Mouse (Mus musculus) lung, embryonic 16.5 days (tissue): Measurements from ENCODE around the gene Atp11b. TPM values are rescaled to one million over a fixed set of nuclear protein-coding genes. Genes with fewer than 3 reads are reported as not detected.
A peak's percentile ranks its signal among the peaks of the same experiment; 100 is the strongest.

Experiments used
- ATAC-seq: fragments of 200-750 bp; cut with Nextera tagmentation; 2 replicates; pipeline ENCODE4 v1.8.0; 2017; ENCODE audit warnings: low read depth, mild to moderate bottlenecking, moderate library complexity
- H3K27ac ChIP-seq: fragments of 300-500 bp; sonication (generic); 2 replicates; pipeline ENCODE4 v1.5.1; 2014; ENCODE audit warnings: mild to moderate bottlenecking, control low read depth, low read length
- H3K27me3 ChIP-seq: fragments of 300-500 bp; sonication (generic); 2 replicates; pipeline ENCODE4 v1.6.1; 2014; ENCODE audit warnings: low read depth, low read length, mixed read lengths; ENCODE audit not compliant: control insufficient read depth, insufficient read depth
- H3K36me3 ChIP-seq: fragments of 300-500 bp; sonication (generic); 2 replicates; pipeline ENCODE4 v1.6.1; 2014; ENCODE audit warnings: low read length; ENCODE audit not compliant: control insufficient read depth, insufficient read depth
- H3K4me1 ChIP-seq: fragments of 300-500 bp; sonication (generic); replicated peaks from 2 replicates; pipeline ENCODE4 v1.6.1; 2014; ENCODE audit warnings: low read length, mixed read lengths; ENCODE audit not compliant: control insufficient read depth, insufficient read depth
- H3K4me2 ChIP-seq: fragments of 300-500 bp; sonication (generic); 2 replicates; pipeline ENCODE4 v1.6.1; 2014; ENCODE audit warnings: low read depth, low read length, control low read depth
- H3K4me3 ChIP-seq: fragments of 300-500 bp; sonication (generic); 2 replicates; pipeline ENCODE4 v1.5.1; 2014; ENCODE audit warnings: mild to moderate bottlenecking, low read length, control low read depth
- H3K9ac ChIP-seq: fragments of 300-500 bp; sonication (generic); 2 replicates; pipeline ENCODE4 v1.6.1; 2014; ENCODE audit warnings: low read length, control low read depth
- H3K9me3 ChIP-seq: fragments of 300-500 bp; sonication (generic); 2 replicates; pipeline ENCODE4 v1.6.1; 2016; ENCODE audit warnings: low read length; ENCODE audit not compliant: control insufficient read depth
- WGBS: fragments of 180-500 bp; shearing (Covaris S2); extraction: QIAGEN DNeasy Blood & Tissue Kit; methylation state at CpG from one replicate; pipeline ENCODE4 v1.1.7; 2014; 5-methylcytosine and 5-hydroxymethylcytosine counted together
- polyA plus RNA-seq: library from polyadenylated mRNA; unstranded; fragments of >200 nt; fragmentation: Nextera tagmentation; extraction: Ambion mirVana; gene quantifications from 2 replicates; pipeline ENCODE4 v1.2.1, GENCODE M21; 2015

Atp11b gene
- polyA plus RNA-seq, 1 experiment from 2014 or later, result 31.9 TPM

GRCm38 (mm10) chr3:35726936-35727335 is 27.0 kb upstream of the Atp11b start:
- Histone ChIP-seq H3K4me1 (peaks cover 5% of the 10 kb centered on the region; the same call in 1 of the 2 replicates), H3K4me3 (no peak overlapping the region), H3K9me3 (no peaks in the 10 kb centered on the region), H3K36me3 (no peaks in the 10 kb centered on the region), H3K9ac (no peak overlapping the region), H3K27me3 (no peaks in the 10 kb centered on the region), H3K27ac (no peak overlapping the region), H3K4me2 (no peak overlapping the region)
- 63% methylated on average over 1 of the region's 1 CpGs for WGBS
- no peak for ATAC-seq

GRCm38 (mm10) chr3:35729490-35729889 is 24.4 kb upstream of the Atp11b start:
- no peaks in the 10 kb centered on the region for H3K9me3 ChIP-seq
- WGBS, result 8% methylated on average over 6 of the region's 6 CpGs
- H3K9ac ChIP-seq, result no peak overlapping the region
- peaks cover 5% of the 10 kb centered on the region; the same call in 1 of the 2 replicates for H3K4me1 ChIP-seq
- no peak overlapping the region for H3K27ac ChIP-seq
- 0 out of 2 replicates have a peak overlapping the region, but pooled peaks have one; percentile 14 for H3K4me2 ChIP-seq
- H3K4me3 ChIP-seq, result no peak overlapping the region
- H3K36me3 ChIP-seq, result no peaks in the 10 kb centered on the region
- no peaks in the 10 kb centered on the region for H3K27me3 ChIP-seq
- ATAC-seq, result peak; percentile 85

- Histone ChIP-seq H3K4me3 (no peak overlapping the region), H3K27me3 (no peaks in the 10 kb centered on the region), H3K4me2 (no peak overlapping the region), H3K9ac (no peak overlapping the region), H3K36me3 (no peaks in the 10 kb centered on the region), H3K27ac (no peak overlapping the region), H3K9me3 (no peaks in the 10 kb centered on the region), H3K4me1 (peaks cover 5% of the 10 kb centered on the region; the same call in 1 of the 2 replicates)
- ATAC-seq, result no peak
- 72% methylated on average over 10 of the region's 10 CpGs for WGBS
These were observed 21.7 kb upstream of the Atp11b start for GRCm38 (mm10) chr3:35731981-35732777.

- Histone ChIP-seq H3K4me3 (no peak overlapping the region), H3K27ac (no peak overlapping the region), H3K27me3 (no peaks in the 10 kb centered on the region), H3K36me3 (no peaks in the 10 kb centered on the region), H3K9ac (no peak overlapping the region), H3K4me1 (peaks cover 5% of the 10 kb centered on the region; the same call in 1 of the 2 replicates), H3K4me2 (no peak overlapping the region), H3K9me3 (no peaks in the 10 kb centered on the region)
- ATAC-seq, result no peak
These were observed 21.1 kb upstream of the Atp11b start for GRCm38 (mm10) chr3:35732778-35733147.

GRCm38 (mm10) chr3:35734509-35734908 is 19.4 kb upstream of the Atp11b start:
- Histone ChIP-seq H3K4me2 (no peak overlapping the region), H3K9me3 (no peaks in the 10 kb centered on the region), H3K27ac (no peak overlapping the region), H3K4me1 (peaks cover 3% of the 10 kb centered on the region; the same call in 1 of the 2 replicates), H3K27me3 (no peaks in the 10 kb centered on the region), H3K9ac (no peak overlapping the region), H3K4me3 (no peak overlapping the region), H3K36me3 (no peaks in the 10 kb centered on the region)
- 77% methylated on average over 4 of the region's 4 CpGs for WGBS
- ATAC-seq, result no peak

GRCm38 (mm10) chr3:35738071-35738470 is 15.8 kb upstream of the Atp11b start:
- Histone ChIP-seq H3K9ac (no peak overlapping the region), H3K27ac (no peak overlapping the region), H3K27me3 (no peaks in the 10 kb centered on the region), H3K4me3 (no peak overlapping the region), H3K9me3 (no peaks in the 10 kb centered on the region), H3K4me1 (no peaks in the 10 kb centered on the region), H3K4me2 (no peak overlapping the region), H3K36me3 (no peaks in the 10 kb centered on the region)
- WGBS, result 84% methylated on average over 3 of the region's 3 CpGs
- ATAC-seq, result no peak

GRCm38 (mm10) chr3:35745010-35745409 is 8.9 kb upstream of the Atp11b start:
- Histone ChIP-seq H3K9me3 (no peaks in the 10 kb centered on the region), H3K27me3 (no peaks in the 10 kb centered on the region), H3K4me3 (no peak overlapping the region), H3K4me1 (no peaks in the 10 kb centered on the region), H3K4me2 (no peak overlapping the region), H3K36me3 (no peaks in the 10 kb centered on the region), H3K27ac (no peak overlapping the region), H3K9ac (no peak overlapping the region)
- ATAC-seq, result no peak
- WGBS, result 40% methylated on average over 4 of the region's 4 CpGs

GRCm38 (mm10) chr3:35746840-35747456 is 7.0 kb upstream of the Atp11b start:
- Histone ChIP-seq H3K27ac (no peak overlapping the region), H3K4me3 (no peak overlapping the region), H3K9ac (no peak overlapping the region), H3K9me3 (no peaks in the 10 kb centered on the region), H3K4me1 (no peaks in the 10 kb centered on the region), H3K36me3 (no peaks in the 10 kb centered on the region), H3K4me2 (no peak overlapping the region), H3K27me3 (no peaks in the 10 kb centered on the region)
- WGBS, result 53% methylated on average over 9 of the region's 9 CpGs
- no peak for ATAC-seq

- no peak overlapping the region for H3K4me2 ChIP-seq
- H3K4me1 ChIP-seq, result no peaks in the 10 kb centered on the region
- no peak for ATAC-seq
- H3K36me3 ChIP-seq, result no peaks in the 10 kb centered on the region
- WGBS, result 38% methylated on average over 5 of the region's 5 CpGs
- H3K9ac ChIP-seq, result no peak overlapping the region
- H3K4me3 ChIP-seq, result no peak overlapping the region
- H3K27ac ChIP-seq, result no peak overlapping the region
- no peaks in the 10 kb centered on the region for H3K27me3 ChIP-seq
- no peaks in the 10 kb centered on the region for H3K9me3 ChIP-seq
These were observed 3.6 kb upstream of the Atp11b start for GRCm38 (mm10) chr3:35750286-35750685.
